35 mouse cellular contexts compared by ENCODE assay signal in genomic region chr16:35120603-35121002, GRCm38 (mm10). TPM values are rescaled to one million over a fixed set of nuclear protein-coding genes. Genes with fewer than 3 reads are reported as not detected.
"Had no signal": no experiment of that assay in that cellular context is flagged by ENCODE, and none has a peak within 500 bp of the region (broad histone marks: within the 10 kb centered on the region; RNA-seq: fewer than 3 reads in every experiment).

No protein-coding gene starts in this region.

- H3K9ac ChIP-seq: heart, embryonic 12.5 days; heart, embryonic 13.5 days; heart, embryonic 15.5 days; hindbrain, embryonic 12.5 days; hindbrain, embryonic 13.5 days; hindbrain, embryonic 14.5 days; hindbrain, embryonic 15.5 days; intestine, embryonic 15.5 days; kidney, embryonic 15.5 days had no signal

- H3K27ac ChIP-seq: heart, embryonic 13.5 days; heart, embryonic 15.5 days; hindbrain, embryonic 10.5 days; hindbrain, embryonic 12.5 days; hindbrain, embryonic 13.5 days; hindbrain, embryonic 14.5 days; hindbrain, embryonic 15.5 days; hindbrain, postnatal 0 days; intestine, embryonic 15.5 days; kidney, embryonic 15.5 days; kidney, postnatal 0 days; layer of hippocampus, adult 2 months; left cerebral cortex, adult 2 months had no signal

- H3K36me3 ChIP-seq: heart, embryonic 12.5 days; heart, embryonic 13.5 days; heart, embryonic 15.5 days; hindbrain, embryonic 10.5 days; hindbrain, embryonic 12.5 days; hindbrain, embryonic 13.5 days; hindbrain, embryonic 15.5 days; intestine, embryonic 15.5 days; kidney, embryonic 15.5 days had no signal

- DNase-seq: heart, postnatal 10 days; heart, postnatal 14 days; heart, postnatal 36 days; kidney, adult 11 months; kidney, adult 18-20 months; kidney, adult 2 months; kidney, adult 8-10 months; kidney, adult 9 months; kidney, postnatal 10 days; kidney, postnatal 14 days; kidney, postnatal 25 days; kidney, postnatal 36 days; kidney, postnatal 4 days; layer of hippocampus, adult 9-11 months; layer of hippocampus, postnatal 36 days had no signal

- H3K27me3 ChIP-seq: heart, embryonic 12.5 days; heart, embryonic 13.5 days; heart, embryonic 15.5 days; hindbrain, embryonic 12.5 days; hindbrain, embryonic 13.5 days; hindbrain, embryonic 15.5 days; intestine, embryonic 15.5 days; kidney, embryonic 15.5 days had no signal

- H3K9me3 ChIP-seq: heart, embryonic 12.5 days; heart, embryonic 15.5 days; hindbrain, embryonic 12.5 days; hindbrain, embryonic 13.5 days; hindbrain, embryonic 15.5 days; intestine, embryonic 15.5 days; kidney, embryonic 15.5 days had no signal

- ATAC-seq: hindbrain, embryonic 16.5 days; hindbrain, postnatal 0 days; inflammation-experienced regulatory T-cells, adult 6 months; intestine, embryonic 15.5 days; intestine, embryonic 16.5 days; intestine, postnatal 0 days had no signal

- H3K4me3 ChIP-seq: heart, embryonic 12.5 days; heart, embryonic 13.5 days; heart, embryonic 15.5 days; hindbrain, embryonic 10.5 days; hindbrain, embryonic 12.5 days; hindbrain, embryonic 13.5 days; hindbrain, embryonic 15.5 days; intestine, embryonic 15.5 days; kidney, embryonic 15.5 days; layer of hippocampus, adult 2 months; left cerebral cortex, adult 2 months had no signal

- H3K4me2 ChIP-seq: heart, embryonic 11.5 days; heart, embryonic 12.5 days; heart, embryonic 13.5 days; heart, embryonic 15.5 days; hindbrain, embryonic 12.5 days; hindbrain, embryonic 13.5 days; hindbrain, embryonic 14.5 days; hindbrain, embryonic 15.5 days; intestine, embryonic 15.5 days; kidney, embryonic 15.5 days had no signal

- H3K4me1 ChIP-seq: intestine, embryonic 15.5 days had no signal

RNA-seq across cellular contexts. Expression of gene Adcy5, which starts 34.1 kb away (rescaled TPM):
- total RNA-seq: hematopoietic stem cell, adult 5-6 weeks had no signal
